Mouse (Mus musculus) forebrain, embryonic 11.5 days (tissue): ENCODE measurements at regions not wholly inside any gene's neighbourhood (a gene's known extent, or its start where the extent isn't known, plus 50 kb on each side); places are given as distances from the start of the nearest gene placed in this dataset.

Source experiments
- ATAC-seq: fragments of 200-750 bp; cut with Nextera tagmentation; replicated peaks from 2 replicates; pipeline ENCODE4 v1.8.0; 2017; ENCODE audit warnings: moderate TSS enrichment; ENCODE audit not compliant: low FRiP score
- DNase-seq: peaks from one replicate; pipeline ENCODE4 v3.0.0-alpha.2; 2017; ENCODE audit warnings: low spot score
- H3K27ac ChIP-seq: fragments of 300-500 bp; sonication (generic); 2 replicates; pipeline ENCODE4 v1.5.1; 2014; ENCODE audit warnings: low read depth, low read length
- H3K27me3 ChIP-seq: fragments of 300-500 bp; sonication (generic); 2 replicates; pipeline ENCODE4 v1.6.1; 2014; ENCODE audit warnings: mild to moderate bottlenecking, low read length, mixed read lengths; ENCODE audit not compliant: control insufficient read depth, insufficient read depth
- H3K36me3 ChIP-seq: fragments of 300-500 bp; sonication (generic); 2 replicates; pipeline ENCODE4 v1.6.1; 2014; ENCODE audit warnings: mild to moderate bottlenecking, low read length, moderate library complexity, mixed read lengths; ENCODE audit not compliant: control insufficient read depth, insufficient read depth
- H3K4me1 ChIP-seq: fragments of 300-500 bp; sonication (generic); replicated peaks from 2 replicates; pipeline ENCODE4 v1.6.1; 2014; ENCODE audit warnings: low read length, mixed read lengths; ENCODE audit not compliant: control insufficient read depth, insufficient read depth
- H3K4me2 ChIP-seq: fragments of 300-500 bp; sonication (generic); 2 replicates; pipeline ENCODE4 v1.6.1; 2014; ENCODE audit warnings: low read depth, mild to moderate bottlenecking, low read length, moderate library complexity, mixed read lengths; ENCODE audit not compliant: severe bottlenecking
- H3K4me3 ChIP-seq: fragments of 300-500 bp; sonication (generic); 2 replicates; pipeline ENCODE4 v1.5.1; 2014; ENCODE audit warnings: low read depth, low read length
- H3K9ac ChIP-seq: fragments of 300-500 bp; sonication (generic); 2 replicates; pipeline ENCODE4 v1.6.1; 2014; ENCODE audit warnings: low read length
- H3K9me3 ChIP-seq: fragments of 300-500 bp; sonication (generic); 2 replicates; pipeline ENCODE4 v1.6.1; 2016; ENCODE audit warnings: low read length, mixed read lengths; ENCODE audit not compliant: control insufficient read depth
- WGBS: fragments of 180-500 bp; shearing (Covaris S2); extraction: QIAGEN DNeasy Blood & Tissue Kit; methylation state at CpG from one replicate; pipeline ENCODE4 v1.1.7; 2014; 5-methylcytosine and 5-hydroxymethylcytosine counted together

DNA sequence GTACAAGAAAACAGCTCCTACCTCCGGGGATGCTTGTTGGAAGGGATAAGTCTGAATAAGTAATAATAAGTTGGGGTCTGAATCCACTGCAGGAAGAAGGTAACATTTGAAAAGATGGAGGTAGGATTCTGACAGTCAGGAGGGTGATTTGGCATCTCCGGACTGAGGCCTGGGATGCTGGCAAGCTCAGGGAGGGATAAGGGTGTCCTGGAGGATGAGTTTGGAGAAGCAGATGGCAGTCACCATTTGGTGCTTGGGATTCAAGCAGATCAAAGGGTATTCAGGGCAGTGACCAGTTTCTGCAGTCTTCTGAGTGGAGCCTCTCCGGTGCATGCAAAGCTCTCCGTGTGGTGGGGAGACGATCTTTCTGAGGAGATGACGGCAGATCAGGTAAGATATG is 62.9 kb upstream of the Gm2310 start:
- H3K9me3 ChIP-seq = no peaks in the 10 kb centered on the region
- DNase-seq (no peak), ATAC-seq (no peak)
- no peak overlapping the region for H3K27ac ChIP-seq
- no peak overlapping the region for H3K9ac ChIP-seq
- H3K4me1 ChIP-seq = no peaks in the 10 kb centered on the region
- H3K4me3 ChIP-seq = no peak overlapping the region
- no peaks in the 10 kb centered on the region for H3K36me3 ChIP-seq
- no peak overlapping the region for H3K4me2 ChIP-seq
- WGBS = 76% methylated on average over 6 of the region's 6 CpGs
- H3K27me3 ChIP-seq = no peaks in the 10 kb centered on the region

DNA sequence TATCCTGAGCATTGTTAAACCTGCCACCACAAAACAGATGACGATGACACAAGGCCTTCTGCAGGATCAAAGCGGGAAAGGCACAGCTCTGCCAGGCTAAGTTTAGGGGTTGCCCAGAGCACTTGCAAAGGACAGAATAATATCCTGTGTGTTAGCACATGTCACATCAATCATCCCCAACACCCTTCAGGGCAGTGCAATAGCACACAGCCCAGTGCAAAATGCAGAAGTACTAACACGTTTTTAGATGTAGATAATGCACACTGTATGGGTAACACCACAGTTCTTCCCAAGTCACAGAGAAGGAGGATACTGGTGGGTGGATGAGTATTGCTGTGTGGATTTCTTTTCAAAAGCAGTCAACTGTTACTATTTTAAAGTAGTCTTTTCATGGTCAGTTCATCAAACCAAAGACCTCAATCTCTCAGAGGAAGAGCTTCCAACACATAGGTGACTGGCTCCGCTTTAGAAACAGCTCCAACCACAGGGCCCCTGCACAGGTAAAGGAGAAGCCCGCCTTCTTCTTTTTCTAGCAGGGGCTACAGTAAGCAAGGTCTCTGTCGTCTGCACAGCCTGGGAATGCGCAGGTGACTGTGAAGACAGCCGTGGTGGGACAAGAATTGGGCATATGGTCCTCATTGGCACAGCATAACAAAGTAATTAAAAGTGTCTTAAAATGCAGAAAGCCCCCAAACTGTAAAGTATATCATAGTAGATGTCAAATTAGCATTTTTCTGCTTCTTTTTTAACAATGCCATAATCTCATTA is 61.6 kb upstream of the Gm2310 start:
- no peak overlapping the region for H3K4me3 ChIP-seq
- H3K27ac ChIP-seq = no peak overlapping the region
- H3K36me3 ChIP-seq = no peaks in the 10 kb centered on the region
- no peaks in the 10 kb centered on the region for H3K4me1 ChIP-seq
- no peak for ATAC-seq
- H3K9me3 ChIP-seq = no peaks in the 10 kb centered on the region
- H3K4me2 ChIP-seq = no peak overlapping the region
- H3K9ac ChIP-seq = no peak overlapping the region
- DNase-seq = no peak
- 75% methylated on average over 8 of the region's 8 CpGs for WGBS
- no peaks in the 10 kb centered on the region for H3K27me3 ChIP-seq

GRCm38 (mm10) chr15:8580077-8580476 is 60.3 kb upstream of the Gm2310 start:
- no peak overlapping the region for H3K4me3 ChIP-seq

GRCm38 (mm10) chr15:8577480-8577881 is 57.7 kb upstream of the Gm2310 start:
- Histone ChIP-seq H3K4me2 (no peak overlapping the region), H3K9ac (no peak overlapping the region), H3K9me3 (no peaks in the 10 kb centered on the region), H3K27me3 (no peaks in the 10 kb centered on the region), H3K27ac (no peak overlapping the region), H3K36me3 (no peaks in the 10 kb centered on the region), H3K4me1 (no peaks in the 10 kb centered on the region), H3K4me3 (no peak overlapping the region)
- WGBS = 15% methylated on average over 3 of the region's 3 CpGs
- ATAC-seq = no peak
- DNase-seq = peak; percentile 72

More at GRCm38 (mm10) chr15:8580077-8580476, 60.3 kb upstream of the Gm2310 start:
- no peak overlapping the region for H3K4me2 ChIP-seq
- no peak overlapping the region for H3K27ac ChIP-seq
- H3K27me3 ChIP-seq = no peaks in the 10 kb centered on the region
- no peak overlapping the region for H3K9ac ChIP-seq
- ATAC-seq = no peak
- no peaks in the 10 kb centered on the region for H3K9me3 ChIP-seq
- DNase-seq = no peak
- no peaks in the 10 kb centered on the region for H3K36me3 ChIP-seq
- no peaks in the 10 kb centered on the region for H3K4me1 ChIP-seq

DNA sequence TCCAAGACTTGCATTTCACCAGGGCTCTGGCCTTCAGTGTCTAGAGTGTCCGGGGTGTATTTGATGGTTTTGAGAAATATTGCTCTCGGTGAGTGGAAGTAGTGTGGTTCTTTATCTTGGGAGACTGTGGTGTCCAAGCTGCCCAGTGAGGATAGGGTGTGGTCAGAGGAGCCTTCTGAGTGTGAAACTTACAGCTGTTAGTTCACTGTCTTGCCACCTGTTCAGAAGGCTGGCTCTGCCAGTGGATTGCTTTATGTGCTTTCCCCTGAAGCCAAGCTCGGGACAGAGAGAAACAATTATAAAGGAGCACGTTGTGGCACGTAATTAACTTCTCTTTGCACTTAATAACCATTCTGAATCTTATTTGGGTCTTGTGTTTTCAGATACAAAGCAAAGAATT is 57.2 kb upstream of the Gm2310 start:
- 80% methylated on average over 5 of the region's 5 CpGs for WGBS
- ATAC-seq = no peak
- H3K27ac ChIP-seq = no peak overlapping the region
- H3K9me3 ChIP-seq = no peaks in the 10 kb centered on the region
- H3K4me1 ChIP-seq = no peaks in the 10 kb centered on the region
- no peaks in the 10 kb centered on the region for H3K27me3 ChIP-seq
- H3K4me3 ChIP-seq = no peak overlapping the region
- H3K9ac ChIP-seq = no peak overlapping the region
- H3K4me2 ChIP-seq = no peak overlapping the region
- H3K36me3 ChIP-seq = no peaks in the 10 kb centered on the region
- no peak for DNase-seq

DNA sequence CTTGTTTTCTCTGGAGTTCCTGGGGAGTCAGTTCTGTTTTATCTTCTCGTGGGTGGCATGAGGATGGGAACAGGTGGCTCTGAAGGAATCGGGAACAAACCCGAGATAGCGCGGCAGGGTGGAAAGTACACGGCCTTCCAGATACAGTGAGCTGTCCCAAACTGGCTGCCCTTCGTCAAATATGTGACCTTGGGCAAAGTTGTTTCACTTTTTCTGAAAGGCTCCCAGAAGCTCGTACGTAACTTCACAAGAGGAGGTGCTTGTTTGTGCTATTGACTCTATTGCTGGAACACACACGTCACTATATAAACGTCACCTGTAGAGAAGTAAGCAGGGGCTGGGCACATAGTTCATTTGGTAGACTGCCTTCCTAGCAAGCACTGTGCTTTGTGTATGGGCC is 49.9 kb upstream of the Gm2310 start:
- DNase-seq (no peak), ATAC-seq (peak; percentile 35; the same call in 1 of the 2 replicates)
- Histone ChIP-seq H3K27me3 (peaks cover 5% of the 10 kb centered on the region; the same call in 1 of the 2 replicates), H3K9ac (peak overlapping the region; percentile 61), H3K4me2 (peak overlapping the region; percentile 96), H3K4me3 (peak overlapping the region; percentile 56), H3K9me3 (no peaks in the 10 kb centered on the region), H3K36me3 (no peaks in the 10 kb centered on the region), H3K4me1 (peaks cover 6% of the 10 kb centered on the region), H3K27ac (no peak overlapping the region)
- WGBS = 6% methylated on average over 11 of the region's 11 CpGs
